Mouse (Mus musculus) large intestine, adult 2 months (tissue): ENCODE data around the gene Gmpr. TPM values are rescaled to one million over a fixed set of nuclear protein-coding genes. Genes with fewer than 3 reads are reported as not detected.
A peak's percentile ranks its signal among the peaks of the same experiment; 100 is the strongest.

Source experiments
- DNase-seq: peaks from one replicate; pipeline ENCODE4 v3.0.0-alpha.2; 2012; ENCODE audit warnings: low read depth, low spot score
- WGBS: fragments of 180-500 bp; shearing (Covaris S2); methylation state at CpG from one replicate; pipeline ENCODE4 v1.1.7; 2018; 5-methylcytosine and 5-hydroxymethylcytosine counted together
- polyA plus RNA-seq: library from polyadenylated mRNA; depleted of rRNA; stranded (reverse); fragments of >200 nt; gene quantifications from 2 replicates; pipeline ENCODE4 v1.2.3, GENCODE M21; 2012

Gmpr gene
- polyA plus RNA-seq, 1 experiment: 11.2 TPM

GRCm38 (mm10) chr13:45535731-45536453 lies 28.6 kb downstream of the Gmpr start:
- 91% methylated on average over 9 of the region's 9 CpGs for WGBS
- DNase-seq: no peak

- DNase-seq: no peak
- 78% methylated on average over 9 of the region's 9 CpGs for WGBS
Observed at GRCm38 (mm10) chr13:45537110-45537509, 29.9 kb downstream of the Gmpr start.

- DNase-seq: no peak
- 82% methylated on average over 9 of the region's 9 CpGs for WGBS
Observed at GRCm38 (mm10) chr13:45538091-45538490, 30.8 kb downstream of the Gmpr start.

GRCm38 (mm10) chr13:45538532-45539204 lies 31.4 kb downstream of the Gmpr start:
- 30% methylated on average over 10 of the region's 10 CpGs for WGBS
- no peak for DNase-seq

- WGBS: 37% methylated on average over 10 of the region's 10 CpGs
- DNase-seq: no peak
Observed at GRCm38 (mm10) chr13:45539205-45539568, 31.9 kb downstream of the Gmpr start.

- 89% methylated on average over 13 of the region's 13 CpGs for WGBS
- DNase-seq: no peak
Observed at GRCm38 (mm10) chr13:45545974-45546373, 38.7 kb downstream of the Gmpr start.

- no peak for DNase-seq
- WGBS: 85% methylated on average over 4 of the region's 4 CpGs
Observed at GRCm38 (mm10) chr13:45546946-45547345, 39.7 kb downstream of the Gmpr start.

GRCm38 (mm10) chr13:45547549-45547948 lies 40.3 kb downstream of the Gmpr start:
- WGBS: 69% methylated on average over 5 of the region's 5 CpGs
- no peak for DNase-seq

- no peak for DNase-seq
- WGBS: 66% methylated on average over 7 of the region's 7 CpGs
Observed at GRCm38 (mm10) chr13:45553674-45554073, 46.4 kb downstream of the Gmpr start.

GRCm38 (mm10) chr13:45558367-45558766 lies 51.1 kb downstream of the Gmpr start:
- WGBS: 81% methylated on average over 4 of the region's 4 CpGs

GRCm38 (mm10) chr13:45559258-45559657 lies 52.0 kb downstream of the Gmpr start:
- 94% methylated on average over 3 of the region's 3 CpGs for WGBS
- no peak for DNase-seq

More at GRCm38 (mm10) chr13:45558367-45558766, 51.1 kb downstream of the Gmpr start:
- DNase-seq: no peak

GRCm38 (mm10) chr13:45560543-45560942 lies 53.3 kb downstream of the Gmpr start:
- no peak for DNase-seq
- 70% methylated on average over 7 of the region's 7 CpGs for WGBS

GRCm38 (mm10) chr13:45562011-45562410 lies 54.8 kb downstream of the Gmpr start:
- 68% methylated on average over 9 of the region's 9 CpGs for WGBS

GRCm38 (mm10) chr13:45564946-45565345 lies 57.7 kb downstream of the Gmpr start:
- 83% methylated on average over 4 of the region's 4 CpGs for WGBS
- DNase-seq: no peak

More at GRCm38 (mm10) chr13:45562011-45562410, 54.8 kb downstream of the Gmpr start:
- DNase-seq: no peak

- 58% methylated on average over 7 of the region's 7 CpGs for WGBS
- no peak for DNase-seq
Observed at GRCm38 (mm10) chr13:45569932-45570331, 62.7 kb downstream of the Gmpr start.

- DNase-seq: peak; percentile 28
- WGBS: 4% methylated on average over 6 of the region's 6 CpGs
Observed at GRCm38 (mm10) chr13:45571795-45572262, 64.6 kb downstream of the Gmpr start.

- WGBS: 14% methylated on average over 4 of the region's 4 CpGs
- DNase-seq: peak; percentile 27
Observed at GRCm38 (mm10) chr13:45572768-45573167, 65.5 kb downstream of the Gmpr start.

GRCm38 (mm10) chr13:45576185-45576584 lies 68.9 kb downstream of the Gmpr start:
- 73% methylated on average over 4 of the region's 4 CpGs for WGBS
- DNase-seq: no peak

GRCm38 (mm10) chr13:45577366-45577765 lies 70.1 kb downstream of the Gmpr start:
- WGBS: 79% methylated on average over 5 of the region's 5 CpGs
- DNase-seq: no peak

- 59% methylated on average over 2 of the region's 2 CpGs for WGBS
Observed at GRCm38 (mm10) chr13:45577784-45578183, 70.5 kb downstream of the Gmpr start.

GRCm38 (mm10) chr13:45579751-45580150 lies 72.5 kb downstream of the Gmpr start:
- WGBS: 68% methylated on average over 3 of the region's 3 CpGs
- no peak for DNase-seq

More at GRCm38 (mm10) chr13:45577784-45578183, 70.5 kb downstream of the Gmpr start:
- DNase-seq: no peak
